Mouse (Mus musculus): ENCODE measurements around the gene Mdc1.

- TF ChIP-seq CTCF (IDR thresholded peaks at IDR 0.05; ENCODE audit: low read depth) (no peak), EP300 (IDR thresholded peaks at IDR 0.05; ENCODE audit: low read depth) (no peak)
These were observed 33.2 kb upstream of the Mdc1 start for GRCm38 (mm10) chr17:35808073-35808472.

All from liver, postnatal 0 days (tissue).